Mouse (Mus musculus) E14TG2a.4 (cell line): ENCODE data around the gene Dkk3.

ENCODE experiments used
- H3K27me3 ChIP-seq: 2 replicates; pipeline ENCODE4 v1.6.1; 2014; ENCODE audit warnings: low read length, control low read depth; ENCODE audit not compliant: insufficient read depth
- H3K36me3 ChIP-seq: 2 replicates; pipeline ENCODE4 v1.6.1; 2014; ENCODE audit warnings: low read length, control low read depth; ENCODE audit not compliant: insufficient read depth
- H3K4me1 ChIP-seq: replicated peaks from 2 replicates; pipeline ENCODE4 v1.6.1; 2014; ENCODE audit warnings: low read depth, low read length, control low read depth
- H3K4me3 ChIP-seq: replicated peaks from 2 replicates; pipeline ENCODE4 v1.5.1; 2014; ENCODE audit warnings: mild to moderate bottlenecking, low read length
- H3K9me3 ChIP-seq: 2 replicates; pipeline ENCODE4 v1.6.1; 2014; ENCODE audit warnings: low read length, control low read depth
- CTCF ChIP-seq: conservative IDR thresholded peaks from 2 replicates; pipeline ENCODE4 v1.5.1; 2014; ENCODE audit warnings: low read length
- NANOG ChIP-seq: IDR thresholded peaks from 2 replicates; pipeline ENCODE4 v1.6.1; 2014; ENCODE audit warnings: borderline replicate concordance, low read length, mixed read lengths
- POU5F1 ChIP-seq: IDR thresholded peaks from 2 replicates; pipeline ENCODE4 v1.6.1; 2014; ENCODE audit warnings: low read length, borderline replicate concordance

The Dkk3 gene

DNA sequence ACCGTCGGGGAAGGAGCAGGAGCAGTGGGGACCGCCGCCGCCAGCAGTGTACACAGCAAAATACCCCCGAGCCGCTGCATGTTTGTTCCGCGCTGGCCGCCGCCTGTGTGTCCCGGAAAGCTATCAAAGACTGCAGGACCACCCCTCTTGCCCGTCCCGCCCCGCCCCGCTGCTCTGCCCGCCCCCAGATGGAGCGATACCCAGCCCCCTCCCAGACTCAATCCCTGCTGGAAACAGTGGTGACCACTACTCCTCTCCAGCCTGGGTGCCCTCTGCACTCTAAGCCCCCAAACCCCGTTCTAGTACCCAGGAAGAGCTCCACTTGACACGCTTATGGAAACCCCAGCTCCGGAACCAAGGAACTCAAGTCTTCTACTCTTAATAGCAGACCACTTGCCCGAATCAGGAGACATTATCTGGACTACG lies 528 bp downstream of the Dkk3 start:
- Histone ChIP-seq H3K4me1 (peaks cover 24% of the 10 kb centered on the region), H3K36me3 (no peaks in the 10 kb centered on the region), H3K4me3 (peak overlapping the region; percentile 74), H3K27me3 (peaks cover 50% of the 10 kb centered on the region), H3K9me3 (no peaks in the 10 kb centered on the region)
- TF ChIP-seq NANOG = no peak
- no peak for TF ChIP-seq POU5F1
- TF ChIP-seq CTCF = no peak

DNA sequence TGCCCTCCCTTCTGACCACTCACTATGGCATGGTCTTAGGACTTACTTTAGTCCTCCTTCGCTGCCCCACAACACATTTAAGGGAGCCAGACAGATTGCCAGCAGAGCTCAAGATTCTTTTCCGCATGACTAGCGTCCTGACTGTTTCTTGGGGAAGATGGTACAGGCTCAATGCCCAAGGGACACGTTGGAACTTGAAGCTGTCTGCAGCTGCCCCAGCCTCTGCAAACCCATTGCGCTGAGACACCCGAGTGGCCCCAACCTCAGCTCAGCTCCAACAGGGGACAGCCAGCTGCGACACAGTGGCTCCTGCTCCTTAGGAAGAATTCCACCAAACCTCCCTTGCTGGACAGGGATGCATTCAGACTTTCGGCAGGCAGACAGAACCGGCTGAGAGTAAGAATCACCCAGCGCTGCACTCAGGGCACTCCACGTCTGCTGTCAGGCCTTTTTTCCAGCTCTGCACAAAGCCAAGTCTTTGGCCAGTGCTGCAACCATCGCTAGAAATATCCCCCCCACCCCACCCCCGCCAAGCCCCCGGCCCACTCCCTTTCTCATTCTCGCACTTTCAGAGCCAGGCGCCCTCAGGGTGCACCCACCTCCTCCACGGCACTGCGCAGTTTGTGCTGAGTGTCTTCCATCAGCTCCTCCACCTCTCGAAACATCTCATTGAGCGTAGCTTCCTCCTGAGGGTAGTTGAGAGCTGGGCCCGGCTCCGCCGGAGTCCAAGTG lies 1.1 kb downstream of the Dkk3 start:
- H3K4me1 ChIP-seq = peaks cover 24% of the 10 kb centered on the region
- H3K9me3 ChIP-seq = no peaks in the 10 kb centered on the region
- peak overlapping the region; percentile 74 for H3K4me3 ChIP-seq
- no peaks in the 10 kb centered on the region for H3K36me3 ChIP-seq
- TF ChIP-seq POU5F1 (no peak), CTCF (no peak), NANOG (no peak)
- peaks cover 53% of the 10 kb centered on the region for H3K27me3 ChIP-seq

DNA sequence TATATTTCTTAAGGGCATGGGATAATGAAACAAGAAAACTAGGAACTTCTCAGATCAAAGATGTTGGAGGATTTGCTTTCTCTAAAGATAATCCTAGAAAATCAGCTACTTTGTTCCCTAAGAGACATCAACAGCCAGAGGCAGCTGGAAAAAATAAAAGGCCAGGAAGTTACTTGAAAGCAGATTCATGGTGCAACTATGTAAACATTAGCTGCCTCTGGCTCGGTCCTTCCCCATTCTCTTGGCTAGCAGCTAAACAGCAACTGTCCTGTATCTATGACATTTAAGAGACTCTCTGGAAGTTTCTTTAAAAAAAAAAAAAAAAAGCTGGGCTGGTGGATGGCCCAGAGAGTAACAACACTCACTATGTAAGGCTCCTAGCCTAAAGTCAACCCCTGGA lies 3.7 kb downstream of the Dkk3 start:
- H3K27me3 ChIP-seq = peaks cover 46% of the 10 kb centered on the region
- no peaks in the 10 kb centered on the region for H3K9me3 ChIP-seq
- no peak overlapping the region for H3K4me3 ChIP-seq
- H3K4me1 ChIP-seq = peaks cover 24% of the 10 kb centered on the region
- H3K36me3 ChIP-seq = no peaks in the 10 kb centered on the region
- TF ChIP-seq NANOG = no peak
- TF ChIP-seq POU5F1 = no peak
- TF ChIP-seq CTCF = no peak

DNA sequence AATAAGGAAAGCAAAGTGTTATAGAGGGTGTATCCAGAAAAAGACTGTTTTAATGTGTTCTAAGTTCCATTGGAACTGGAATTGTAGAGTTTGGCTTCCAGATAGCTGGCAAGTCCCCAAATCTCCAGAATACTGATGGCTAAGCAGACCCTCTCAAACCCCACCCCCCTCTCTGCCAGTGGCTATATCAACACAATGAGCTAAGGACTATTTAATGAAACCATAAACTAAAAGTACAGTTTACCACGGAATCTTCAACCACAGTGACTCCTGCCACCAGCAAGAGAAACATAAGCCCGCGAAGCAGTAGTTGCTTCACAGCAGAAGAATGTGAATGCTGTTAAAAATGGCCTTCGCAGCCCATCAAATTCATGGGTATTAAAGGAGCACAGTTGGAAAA lies 4.4 kb downstream of the Dkk3 start:
- H3K4me3 ChIP-seq = no peak overlapping the region
- TF ChIP-seq POU5F1 (no peak), NANOG (no peak), CTCF (no peak)
- peaks cover 24% of the 10 kb centered on the region for H3K4me1 ChIP-seq
- no peaks in the 10 kb centered on the region for H3K9me3 ChIP-seq
- no peaks in the 10 kb centered on the region for H3K36me3 ChIP-seq
- peaks cover 48% of the 10 kb centered on the region for H3K27me3 ChIP-seq

DNA sequence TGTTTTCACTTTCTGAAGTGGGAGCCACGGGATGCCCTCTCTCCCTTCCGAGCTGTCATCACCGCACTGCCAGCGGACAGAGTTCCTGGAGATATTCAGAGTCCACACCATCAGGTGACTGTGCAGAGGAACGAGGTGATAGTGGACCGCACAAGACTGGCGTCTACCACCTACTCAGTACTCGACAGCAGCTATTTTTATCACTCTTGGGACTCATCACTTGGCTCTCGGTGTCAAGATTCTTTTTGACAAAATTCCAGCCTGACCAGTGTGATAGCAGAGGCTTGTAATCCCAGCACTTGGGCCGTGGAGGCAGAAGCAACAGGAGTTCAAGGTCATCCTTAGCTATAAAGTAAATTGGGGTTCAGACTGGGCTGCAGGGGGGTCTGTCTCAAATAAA lies 9.7 kb downstream of the Dkk3 start:
- H3K9me3 ChIP-seq = no peaks in the 10 kb centered on the region

DNA sequence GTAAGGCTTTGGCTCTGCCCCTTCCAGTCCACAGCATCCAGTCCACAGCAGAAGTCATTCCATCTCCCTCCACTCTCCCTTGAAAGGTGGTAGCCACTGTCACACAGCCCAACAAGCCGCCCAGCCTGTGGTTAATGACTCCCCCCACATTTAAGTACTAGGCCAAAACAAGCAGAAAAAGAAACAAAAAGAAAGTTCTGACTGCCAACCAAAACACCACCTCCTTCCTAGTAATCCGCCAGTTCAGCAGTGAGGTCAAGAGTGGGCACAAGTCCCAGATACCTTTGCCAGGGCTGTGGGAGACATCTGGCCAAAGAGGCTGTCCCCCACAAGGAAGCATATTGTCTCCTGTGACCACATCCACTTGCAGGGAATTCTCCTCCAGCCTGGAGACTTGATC lies 10.9 kb downstream of the Dkk3 start:
- no peak for TF ChIP-seq NANOG
- no peak for TF ChIP-seq POU5F1
- no peak for TF ChIP-seq CTCF
- Histone ChIP-seq H3K27me3 (peaks cover 7% of the 10 kb centered on the region), H3K4me3 (no peak overlapping the region), H3K9me3 (no peaks in the 10 kb centered on the region), H3K4me1 (peaks cover 13% of the 10 kb centered on the region), H3K36me3 (0 out of 2 replicates have a peak, but pooled peaks cover 3% of the 10 kb centered on the region)

More for the DNA sequence above, 9.7 kb downstream of the Dkk3 start:
- Histone ChIP-seq H3K4me1 (peaks cover 2% of the 10 kb centered on the region), H3K27me3 (peaks cover 12% of the 10 kb centered on the region), H3K4me3 (no peak overlapping the region), H3K36me3 (0 out of 2 replicates have a peak, but pooled peaks cover 3% of the 10 kb centered on the region)
- no peak for TF ChIP-seq POU5F1
- TF ChIP-seq CTCF = no peak
- no peak for TF ChIP-seq NANOG

DNA sequence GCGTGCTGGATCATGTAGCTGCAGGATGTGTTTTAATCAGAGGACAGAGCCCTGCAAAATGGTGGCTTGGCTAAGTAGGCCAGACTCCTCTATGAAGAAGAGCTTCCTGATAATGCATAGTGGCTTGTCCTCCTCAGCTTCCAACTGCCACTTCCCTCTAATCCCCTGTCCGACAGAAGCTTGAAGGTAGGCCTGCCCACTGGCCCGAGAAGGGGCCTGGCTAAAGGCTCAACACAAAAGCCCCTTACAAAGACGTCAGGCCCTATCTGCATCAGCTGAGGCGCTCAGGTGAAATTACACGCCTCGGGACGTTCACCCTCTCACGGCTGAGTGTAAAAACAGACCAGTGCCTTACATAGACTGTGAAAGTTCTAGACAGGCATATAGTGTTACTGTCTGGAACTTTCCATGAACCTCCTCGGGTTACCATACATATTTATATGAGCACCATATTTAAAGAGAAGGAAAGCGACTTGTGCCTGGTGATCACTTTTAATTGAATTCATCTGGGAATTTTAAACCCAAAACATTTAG lies 14.1 kb downstream of the Dkk3 start:
- Histone ChIP-seq H3K4me3 (no peak overlapping the region), H3K9me3 (no peaks in the 10 kb centered on the region), H3K27me3 (no peaks in the 10 kb centered on the region), H3K36me3 (0 out of 2 replicates have a peak, but pooled peaks cover 3% of the 10 kb centered on the region), H3K4me1 (peaks cover 32% of the 10 kb centered on the region)
- TF ChIP-seq NANOG (no peak), CTCF (no peak), POU5F1 (no peak)

DNA sequence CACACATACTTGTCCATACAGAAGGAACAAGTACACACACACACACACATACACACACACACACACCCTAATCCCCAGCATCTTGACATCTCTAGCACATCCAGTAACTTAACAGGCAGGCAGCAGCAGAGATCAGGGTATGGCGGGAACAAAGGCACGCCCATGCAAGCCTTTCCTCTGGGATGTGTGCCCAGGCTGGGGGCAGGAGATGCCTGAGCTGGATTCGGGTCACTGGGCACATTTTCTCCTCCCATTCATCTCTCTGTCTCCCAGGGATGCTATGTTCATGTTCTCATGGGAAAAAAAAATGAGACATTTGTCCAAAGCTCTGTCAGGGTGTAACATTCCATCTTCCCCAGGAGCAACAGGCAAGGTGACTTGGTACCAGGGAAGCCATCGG lies 14.9 kb downstream of the Dkk3 start:
- no peak for TF ChIP-seq NANOG
- no peak for TF ChIP-seq POU5F1
- no peak for TF ChIP-seq CTCF
- no peak overlapping the region for H3K4me3 ChIP-seq

DNA sequence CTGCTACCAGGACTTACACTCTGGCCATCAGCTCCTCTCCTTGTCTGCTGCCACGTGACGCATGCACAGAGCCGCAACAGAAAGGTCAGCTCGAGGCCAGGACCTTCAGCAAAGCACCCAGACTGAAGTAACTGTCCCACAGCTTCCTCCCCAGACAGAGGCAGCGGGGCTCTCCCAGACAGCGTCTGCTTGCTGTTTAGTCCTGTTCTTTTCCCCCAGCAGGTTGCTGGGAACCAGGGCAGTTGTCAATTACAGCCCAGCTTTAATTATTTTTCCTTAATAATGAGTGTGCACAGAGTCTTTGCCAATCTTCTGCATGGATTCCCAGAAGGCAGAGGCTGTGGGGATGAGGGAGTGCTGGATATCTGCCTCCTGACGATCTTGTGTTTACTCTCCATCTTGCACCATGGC lies 15.8 kb downstream of the Dkk3 start:
- 0 out of 2 replicates have a peak, but pooled peaks cover under 1% of the 10 kb centered on the region for H3K36me3 ChIP-seq
- H3K9me3 ChIP-seq = no peaks in the 10 kb centered on the region
- TF ChIP-seq NANOG = no peak
- no peak for TF ChIP-seq CTCF
- TF ChIP-seq POU5F1 = no peak
- no peak overlapping the region for H3K4me3 ChIP-seq
- no peaks in the 10 kb centered on the region for H3K27me3 ChIP-seq
- peaks cover 48% of the 10 kb centered on the region for H3K4me1 ChIP-seq

More for the DNA sequence above, 14.9 kb downstream of the Dkk3 start:
- H3K4me1 ChIP-seq = peaks cover 39% of the 10 kb centered on the region
- 0 out of 2 replicates have a peak, but pooled peaks cover 3% of the 10 kb centered on the region for H3K36me3 ChIP-seq
- H3K9me3 ChIP-seq = no peaks in the 10 kb centered on the region
- H3K27me3 ChIP-seq = no peaks in the 10 kb centered on the region
